Mouse (Mus musculus) liver, adult 2 months (tissue): ENCODE measurements around the gene Rab5c. TPM values are rescaled to one million over a fixed set of nuclear protein-coding genes. Genes with fewer than 3 reads are reported as not detected.

ENCODE experiments used
- DNase-seq: peaks from one replicate; pipeline ENCODE4 v3.0.0-alpha.2; 2011; ENCODE audit warnings: low read depth, low spot score; ENCODE audit errors: extremely low read depth
- H3K27ac ChIP-seq: fragments of 200-500 bp; replicated peaks from 2 replicates; pipeline ENCODE4 v1.5.1; 2012; ENCODE audit warnings: low read depth, mild to moderate bottlenecking, control low read depth, inconsistent platforms, low read length; ENCODE audit not compliant: insufficient read depth
- H3K27me3 ChIP-seq: fragments of 200-500 bp; 2 replicates; pipeline ENCODE4 v1.6.1; 2012; ENCODE audit warnings: mild to moderate bottlenecking, moderate library complexity, low read length, inconsistent platforms; ENCODE audit not compliant: control insufficient read depth, insufficient read depth
- H3K36me3 ChIP-seq: fragments of 200-500 bp; 2 replicates; pipeline ENCODE4 v1.6.1; 2012; ENCODE audit warnings: low read length, inconsistent platforms; ENCODE audit not compliant: control insufficient read depth, insufficient read depth
- H3K4me1 ChIP-seq: fragments of 200-500 bp; 2 replicates; pipeline ENCODE4 v1.6.1; 2011; ENCODE audit warnings: low read length; ENCODE audit not compliant: control insufficient read depth, insufficient read depth
- H3K4me3 ChIP-seq: fragments of 200-500 bp; 2 replicates; pipeline ENCODE4 v1.5.1; 2011; ENCODE audit warnings: low read depth, mild to moderate bottlenecking, control low read depth, low read length, moderate library complexity; ENCODE audit not compliant: insufficient read depth
- H3K79me2 ChIP-seq: fragments of 200-500 bp; 2 replicates; pipeline ENCODE4 v1.6.1; 2012; ENCODE audit warnings: inconsistent platforms, mild to moderate bottlenecking, low read length, moderate library complexity; ENCODE audit not compliant: control insufficient read depth, insufficient read depth
- H3K9ac ChIP-seq: fragments of 200-500 bp; 2 replicates; pipeline ENCODE4 v1.6.1; 2012; ENCODE audit warnings: low read depth, mild to moderate bottlenecking, control low read depth, inconsistent platforms, low read length
- CTCF ChIP-seq: fragments of 200-500 bp; IDR thresholded peaks from 2 replicates; pipeline ENCODE4 v1.5.1; 2011; ENCODE audit warnings: low read depth, low read length, control low read depth
- POLR2A ChIP-seq: fragments of 200-500 bp; IDR thresholded peaks from 2 replicates; pipeline ENCODE4 v1.6.1; 2011; ENCODE audit warnings: low read length, control low read depth; ENCODE audit not compliant: insufficient read depth; ENCODE audit errors: extremely low read depth
- WGBS: fragments of 180-500 bp; shearing (Covaris S2); methylation state at CpG from one replicate; pipeline ENCODE4 v1.1.7; 2018; 5-methylcytosine and 5-hydroxymethylcytosine counted together
- polyA plus RNA-seq: library from polyadenylated mRNA; depleted of rRNA; stranded (reverse); fragments of >200 nt; gene quantifications from 2 replicates; pipeline ENCODE4 v1.2.3, GENCODE M21; 2012; rRNA removed
- total RNA-seq: library from RNA; depleted of rRNA; stranded (reverse); fragments of >200 nt; gene quantifications from 2 replicates; pipeline ENCODE4 v1.2.3, GENCODE M21; 2014; rRNA removed

Gene Rab5c
- total RNA-seq (70.8 and 71.3 TPM in 2 replicates), polyA plus RNA-seq (140 and 149 TPM in 2 replicates)

DNA sequence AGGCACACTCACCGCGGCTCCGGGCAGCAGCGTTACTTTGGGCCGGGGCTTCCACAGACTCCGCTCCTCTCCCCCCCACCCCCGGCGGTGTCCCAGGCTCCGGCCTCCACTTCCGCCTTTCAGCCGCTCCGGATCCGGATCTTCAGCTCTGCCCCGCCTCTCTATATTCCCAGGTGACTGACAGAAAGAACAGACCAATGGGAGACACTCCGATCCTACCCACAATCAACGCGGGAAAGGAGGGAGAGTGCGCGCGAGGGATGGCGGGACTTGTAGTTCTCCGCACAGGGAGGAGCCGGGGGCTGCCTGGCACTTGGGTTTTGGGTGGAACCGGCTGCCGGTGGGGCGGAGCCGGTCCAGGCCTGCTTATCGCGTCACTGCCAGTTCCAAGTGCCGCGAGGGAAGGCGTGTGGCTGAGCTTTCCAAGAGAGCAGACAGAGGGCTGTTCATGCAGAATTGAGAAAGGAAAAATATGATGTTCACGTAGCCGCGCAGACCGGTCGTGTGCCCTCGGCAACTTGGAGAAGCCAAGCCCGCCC lies at the start of gene Rab5c:
Gene Rab5c (minus strand): TSS at position 150 of the 539 bp plus-strand sequence.
- H3K79me2 ChIP-seq = peaks cover 38% of the 10 kb centered on the region
- H3K27me3 ChIP-seq = no peaks in the 10 kb centered on the region
- no peak for TF ChIP-seq CTCF
- peak; percentile 42; the same call in 1 of the 2 replicates for TF ChIP-seq POLR2A
- H3K4me3 ChIP-seq = peak within 1 kb of the TSS; percentile 94
- DNase-seq = peak; percentile 97
- peak within 1 kb of the TSS; percentile 96 for H3K9ac ChIP-seq
- under 1% methylated on average over 39 of the region's 39 CpGs for whole genome bisulfite sequencing
- 0 out of 2 replicates have a peak, but pooled peaks cover under 1% of the 10 kb centered on the region for H3K36me3 ChIP-seq
- peaks cover 18% of the 10 kb centered on the region for H3K4me1 ChIP-seq
- peak within 1 kb of the TSS; percentile 83 for H3K27ac ChIP-seq

DNA sequence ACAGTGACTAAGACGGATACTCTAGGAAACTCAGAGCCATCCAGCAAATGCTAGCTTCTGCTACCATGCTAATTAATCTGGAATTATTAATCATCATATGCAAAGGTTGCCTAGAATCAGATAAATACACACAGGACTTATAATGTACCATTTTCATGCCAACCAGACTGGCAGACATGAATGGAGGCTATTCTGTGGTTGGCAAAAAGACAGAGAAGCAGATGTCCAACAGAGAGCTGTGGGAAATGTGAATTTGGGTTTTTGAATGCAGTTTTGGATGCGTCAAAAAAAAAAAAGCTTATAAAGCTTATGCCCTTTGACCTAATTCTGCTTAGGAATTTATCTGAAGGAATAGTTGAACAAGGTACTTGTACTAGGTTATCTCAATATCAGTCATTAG lies 47.8 kb upstream of the Rab5c start:
- Histone ChIP-seq H3K27me3 (no peaks in the 10 kb centered on the region), H3K4me3 (no peak overlapping the region), H3K4me1 (peaks cover under 1% of the 10 kb centered on the region; the same call in 1 of the 2 replicates), H3K27ac (no peak overlapping the region), H3K79me2 (no peaks in the 10 kb centered on the region), H3K9ac (no peak overlapping the region), H3K36me3 (peaks cover 72% of the 10 kb centered on the region)
- 94% methylated on average over 2 of the region's 2 CpGs for WGBS
- no peak for DNase-seq
- no peak for TF ChIP-seq CTCF

DNA sequence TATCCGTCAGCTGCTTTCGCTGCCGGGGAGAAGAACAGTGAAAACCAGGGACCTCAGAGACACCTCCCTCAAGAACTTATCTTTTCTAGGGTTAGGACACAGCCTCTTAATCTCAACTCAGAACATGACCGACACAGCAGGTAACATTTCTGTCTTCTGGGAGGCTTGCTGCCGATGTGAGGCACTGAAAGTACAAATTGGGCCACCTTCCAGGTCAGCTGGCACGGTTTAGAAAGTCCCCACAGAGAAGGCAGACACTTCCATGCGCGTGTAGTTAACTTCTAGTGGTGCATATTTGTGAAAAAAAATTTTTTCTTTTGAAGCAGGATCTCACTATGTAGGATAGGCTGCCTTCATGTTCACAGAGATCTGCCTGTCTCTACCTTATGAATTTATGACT lies 46.3 kb upstream of the Rab5c start:
- 83% methylated on average over 8 of the region's 8 CpGs for WGBS
- Histone ChIP-seq H3K36me3 (peaks cover 64% of the 10 kb centered on the region), H3K4me1 (no peaks in the 10 kb centered on the region), H3K79me2 (no peaks in the 10 kb centered on the region), H3K27ac (no peak overlapping the region), H3K27me3 (no peaks in the 10 kb centered on the region), H3K4me3 (no peak overlapping the region), H3K9ac (no peak overlapping the region)
- TF ChIP-seq POLR2A = no peak
- TF ChIP-seq CTCF = no peak
- DNase-seq = no peak

DNA sequence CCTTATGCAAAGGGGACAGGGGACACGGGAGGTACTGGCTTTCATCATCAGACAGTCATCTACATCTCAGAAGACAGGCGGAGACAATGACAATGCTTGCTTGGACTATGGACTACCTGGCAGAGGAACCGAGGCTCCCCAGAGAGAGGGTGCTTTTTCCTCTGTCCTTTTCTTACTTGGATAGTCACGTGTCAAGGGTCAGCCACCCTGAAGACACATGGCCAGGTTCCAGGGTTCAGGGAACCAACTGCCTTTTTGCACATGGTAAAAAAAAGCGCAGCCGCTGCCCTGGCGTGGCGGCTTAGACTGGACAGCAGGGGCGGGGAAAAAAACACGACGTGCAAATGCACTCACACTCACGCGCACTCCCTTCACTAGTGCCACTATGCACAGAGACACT lies 44.6 kb upstream of the Rab5c start:
- no peak for TF ChIP-seq CTCF
- no peak for TF ChIP-seq POLR2A
- Histone ChIP-seq H3K9ac (no peak overlapping the region), H3K4me1 (no peaks in the 10 kb centered on the region), H3K27me3 (no peaks in the 10 kb centered on the region), H3K4me3 (no peak overlapping the region), H3K27ac (peak overlapping the region; percentile 4; the same call in 1 of the 2 replicates), H3K36me3 (peaks cover 49% of the 10 kb centered on the region), H3K79me2 (no peaks in the 10 kb centered on the region)
- WGBS = 68% methylated on average over 13 of the region's 13 CpGs
- peak; percentile 70 for DNase-seq

DNA sequence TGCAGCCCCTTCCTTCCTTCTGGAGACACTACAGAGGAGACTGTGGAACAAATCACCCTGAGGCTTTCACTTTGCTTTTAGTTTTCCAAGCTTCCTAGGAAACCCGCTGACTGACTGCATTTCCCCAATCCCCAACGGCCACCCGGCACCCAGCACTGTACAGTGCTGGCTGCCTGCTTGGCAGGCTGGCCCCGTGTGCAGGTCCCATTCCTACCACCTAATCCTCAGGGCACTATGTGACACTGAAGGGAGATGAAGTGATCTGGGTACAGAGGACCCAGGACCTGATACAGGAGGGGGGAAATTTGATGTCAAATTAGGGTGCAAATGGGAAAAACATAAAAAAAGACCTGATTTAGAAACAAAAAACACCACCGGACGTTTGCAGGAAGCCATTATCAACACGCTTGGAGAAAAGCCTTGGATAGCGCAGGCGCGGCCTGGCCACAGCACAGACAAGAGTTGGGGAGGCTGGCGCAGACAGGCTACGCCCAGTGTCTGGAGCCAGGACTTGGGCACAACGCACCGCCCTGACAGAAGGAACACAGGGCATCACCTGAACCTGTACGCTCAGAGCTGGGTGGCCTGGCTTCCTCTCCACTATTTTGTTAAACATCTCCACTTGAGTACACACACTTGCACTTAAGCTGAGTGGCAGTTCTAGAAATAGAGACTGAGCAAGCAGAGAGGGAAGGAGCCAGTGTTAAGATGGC lies 43.9 kb upstream of the Rab5c start:
- Histone ChIP-seq H3K9ac (no peak overlapping the region), H3K4me1 (no peaks in the 10 kb centered on the region), H3K79me2 (no peaks in the 10 kb centered on the region), H3K27me3 (no peaks in the 10 kb centered on the region), H3K36me3 (peaks cover 45% of the 10 kb centered on the region), H3K4me3 (no peak overlapping the region), H3K27ac (peak overlapping the region; percentile 42)
- no peak for DNase-seq
- 82% methylated on average over 15 of the region's 15 CpGs for WGBS
- no peak for TF ChIP-seq CTCF
- TF ChIP-seq POLR2A = no peak

DNA sequence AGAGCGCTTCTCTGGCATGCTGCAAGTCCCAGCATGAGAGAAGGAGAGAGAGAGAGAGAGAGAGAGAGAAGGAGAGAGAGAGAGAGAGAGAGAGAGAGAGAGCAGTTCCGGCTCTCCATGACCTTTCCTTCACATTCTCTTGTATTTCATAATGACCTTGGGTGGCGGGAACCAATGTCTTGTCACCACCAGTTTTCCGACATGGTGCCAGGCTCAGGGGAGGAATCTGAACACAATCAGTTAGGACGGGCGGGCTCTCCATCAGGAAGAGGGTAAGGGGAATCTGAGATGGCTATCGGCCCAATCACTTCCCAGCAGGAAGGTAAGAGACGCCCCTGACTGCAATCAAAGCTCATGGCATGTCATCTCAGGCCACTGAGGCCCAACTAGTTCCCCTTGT lies 42.2 kb upstream of the Rab5c start:
- Histone ChIP-seq H3K4me3 (no peak overlapping the region), H3K9ac (no peak overlapping the region), H3K27ac (no peak overlapping the region), H3K36me3 (peaks cover 32% of the 10 kb centered on the region), H3K79me2 (no peaks in the 10 kb centered on the region), H3K4me1 (no peaks in the 10 kb centered on the region), H3K27me3 (no peaks in the 10 kb centered on the region)
- TF ChIP-seq CTCF (no peak), POLR2A (no peak)
- DNase-seq = no peak
- 90% methylated on average over 8 of the region's 8 CpGs for WGBS
